Mouse (Mus musculus) heart, postnatal 0 days (tissue): Measurements from ENCODE around the gene Sec11a.

ENCODE experiments used
- CTCF ChIP-seq: IDR thresholded peaks from 2 replicates; pipeline ENCODE4 v1.5.1; 2016; ENCODE audit warnings: antibody characterized with exemption, control low read depth, low read depth
- EP300 ChIP-seq: IDR thresholded peaks from 2 replicates; pipeline ENCODE4 v1.6.1; 2016; ENCODE audit warnings: antibody characterized with exemption, low read depth

DNA sequence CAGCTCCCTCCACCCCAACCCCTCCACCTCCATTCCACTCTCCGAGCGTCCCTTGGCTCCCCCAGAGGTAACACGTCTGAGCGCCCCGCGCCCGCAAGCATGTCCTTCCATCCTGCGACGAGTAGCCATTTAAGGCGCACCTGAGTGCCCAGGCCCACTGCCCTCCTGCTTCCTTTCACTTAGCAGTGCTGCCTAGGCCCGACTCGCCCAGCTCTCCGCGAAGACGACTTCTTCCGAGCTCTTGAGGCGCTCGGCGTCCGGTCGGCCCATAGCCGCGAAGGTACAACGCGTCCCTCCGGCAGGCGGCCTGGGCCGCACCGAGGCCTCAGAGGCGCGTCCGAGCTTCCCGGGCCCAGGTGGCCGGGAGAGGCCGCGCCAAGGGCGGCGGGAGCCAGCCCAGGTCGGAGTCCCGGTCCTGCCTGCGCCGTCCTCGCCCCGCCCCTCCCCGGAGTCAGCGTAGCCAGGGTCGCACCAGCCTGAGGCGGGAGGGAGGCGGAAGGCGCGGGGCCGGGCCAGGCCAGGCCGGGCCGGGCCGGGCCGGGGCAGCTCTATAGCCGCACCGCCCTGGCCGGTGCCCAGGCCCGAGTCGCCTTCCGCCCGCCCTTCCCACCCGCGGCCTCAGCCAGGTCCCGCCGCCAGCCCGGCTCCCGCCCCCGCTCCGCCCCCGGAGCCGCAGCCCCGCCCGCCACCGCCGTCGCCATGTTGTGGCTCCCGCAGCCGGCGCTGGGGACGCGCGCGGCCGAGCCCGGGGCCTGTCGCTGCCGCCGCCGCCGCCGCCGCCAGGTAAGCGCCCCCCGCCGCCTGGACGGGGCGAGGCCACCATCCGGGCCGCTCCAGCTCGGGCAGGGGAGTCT, 45.6 kb upstream of the Sec11a start, which contains the start of gene Zfp592:
- TF ChIP-seq CTCF (no peak; the same call in 1 of the 2 replicates), EP300 (no peak)
